Mouse (Mus musculus) heart, embryonic 11.5 days (tissue): ENCODE results near the gene BC016579. TPM values are rescaled to one million over a fixed set of nuclear protein-coding genes. Genes with fewer than 3 reads are reported as not detected.
A peak's percentile ranks its signal among the peaks of the same experiment; 100 is the strongest.

Experiments
- ATAC-seq: fragments of 200-750 bp; cut with Nextera tagmentation; replicated peaks from 2 replicates; pipeline ENCODE4 v1.8.0; 2017; ENCODE audit warnings: moderate library complexity; ENCODE audit not compliant: insufficient number of reproducible peaks, low FRiP score, low TSS enrichment
- H3K27ac ChIP-seq: fragments of 300-500 bp; sonication (generic); 2 replicates; pipeline ENCODE4 v1.5.1; 2014; ENCODE audit warnings: mild to moderate bottlenecking, low read depth, low read length
- H3K27me3 ChIP-seq: fragments of 300-500 bp; sonication (generic); 2 replicates; pipeline ENCODE4 v1.6.1; 2014; ENCODE audit warnings: mild to moderate bottlenecking, low read length, mixed read lengths; ENCODE audit not compliant: control insufficient read depth, insufficient read depth
- H3K36me3 ChIP-seq: fragments of 300-500 bp; sonication (generic); 2 replicates; pipeline ENCODE4 v1.6.1; 2014; ENCODE audit warnings: mild to moderate bottlenecking, low read length, moderate library complexity, mixed read lengths; ENCODE audit not compliant: control insufficient read depth, insufficient read depth
- H3K4me1 ChIP-seq: fragments of 300-500 bp; sonication (generic); 2 replicates; pipeline ENCODE4 v1.6.1; 2014; ENCODE audit warnings: low read length; ENCODE audit not compliant: control insufficient read depth, insufficient read depth
- H3K4me2 ChIP-seq: fragments of 300-500 bp; sonication (generic); 2 replicates; pipeline ENCODE4 v1.6.1; 2014; ENCODE audit warnings: mild to moderate bottlenecking, moderate library complexity
- H3K4me3 ChIP-seq: fragments of 300-500 bp; sonication (generic); 2 replicates; pipeline ENCODE4 v1.5.1; 2014; ENCODE audit warnings: low read depth, low read length
- H3K9ac ChIP-seq: fragments of 300-500 bp; sonication (generic); 2 replicates; pipeline ENCODE4 v1.6.1; 2014; ENCODE audit warnings: mild to moderate bottlenecking, low read depth, low read length, moderate library complexity
- H3K9me3 ChIP-seq: fragments of 300-500 bp; sonication (generic); replicated peaks from 2 replicates; pipeline ENCODE4 v1.6.1; 2016; ENCODE audit warnings: low read length; ENCODE audit not compliant: control insufficient read depth
- WGBS: fragments of 180-500 bp; shearing (Covaris S2); extraction: QIAGEN DNeasy Blood & Tissue Kit; methylation state at CpG from one replicate; pipeline ENCODE4 v1.1.7; 2014; ENCODE audit not compliant: insufficient replicate concordance; 5-methylcytosine and 5-hydroxymethylcytosine counted together
- polyA plus RNA-seq: library from polyadenylated mRNA; unstranded; fragments of >200 nt; fragmentation: Nextera tagmentation; extraction: Ambion mirVana; gene quantifications from 2 replicates; pipeline ENCODE4 v1.2.1, GENCODE M21; 2014

Gene BC016579
- polyA plus RNA-seq, 1 experiment from 2014 or later: 0.19 TPM

GRCm38 (mm10) chr16:45632420-45632819, 21.4 kb downstream of the BC016579 start:
- Histone ChIP-seq H3K4me3 (no peak overlapping the region), H3K27ac (no peak overlapping the region), H3K27me3 (no peaks in the 10 kb centered on the region), H3K9me3 (no peaks in the 10 kb centered on the region), H3K4me2 (no peak overlapping the region), H3K4me1 (no peaks in the 10 kb centered on the region), H3K9ac (no peak overlapping the region), H3K36me3 (no peaks in the 10 kb centered on the region)
- no peak for ATAC-seq
- WGBS: 76% methylated on average over 4 of the region's 4 CpGs

GRCm38 (mm10) chr16:45630347-45630960, 23.4 kb downstream of the BC016579 start:
- ATAC-seq: 0 out of 2 replicates have a peak, but pooled peaks have one; percentile 55
- H3K4me3 ChIP-seq: no peak overlapping the region
- 54% methylated on average over 5 of the region's 5 CpGs for WGBS
- H3K9ac ChIP-seq: no peak overlapping the region
- H3K36me3 ChIP-seq: no peaks in the 10 kb centered on the region
- no peaks in the 10 kb centered on the region; the same call in 1 of the 2 replicates for H3K4me1 ChIP-seq
- H3K4me2 ChIP-seq: no peak overlapping the region
- no peak overlapping the region for H3K27ac ChIP-seq
- H3K27me3 ChIP-seq: no peaks in the 10 kb centered on the region
- H3K9me3 ChIP-seq: no peaks in the 10 kb centered on the region

- no peak overlapping the region for H3K4me2 ChIP-seq
- H3K4me1 ChIP-seq: no peaks in the 10 kb centered on the region; the same call in 1 of the 2 replicates
- H3K27ac ChIP-seq: no peak overlapping the region
- 69% methylated on average over 8 of the region's 8 CpGs for WGBS
- no peaks in the 10 kb centered on the region for H3K9me3 ChIP-seq
- no peaks in the 10 kb centered on the region for H3K27me3 ChIP-seq
- H3K4me3 ChIP-seq: no peak overlapping the region
- no peaks in the 10 kb centered on the region for H3K36me3 ChIP-seq
- no peak for ATAC-seq
- no peak overlapping the region for H3K9ac ChIP-seq
Measured at GRCm38 (mm10) chr16:45629497-45630105, 24.3 kb downstream of the BC016579 start.

GRCm38 (mm10) chr16:45625342-45625741, 28.5 kb downstream of the BC016579 start:
- Histone ChIP-seq H3K27me3 (no peaks in the 10 kb centered on the region), H3K27ac (0 out of 2 replicates have a peak overlapping the region, but pooled peaks have one; percentile 3), H3K4me2 (no peak overlapping the region), H3K36me3 (no peaks in the 10 kb centered on the region), H3K4me3 (no peak overlapping the region), H3K4me1 (no peaks in the 10 kb centered on the region; the same call in none of the 2 replicates), H3K9me3 (no peaks in the 10 kb centered on the region), H3K9ac (no peak overlapping the region)
- WGBS: 77% methylated on average over 2 of the region's 2 CpGs
- ATAC-seq: no peak

GRCm38 (mm10) chr16:45624791-45625190, 29.1 kb downstream of the BC016579 start:
- H3K36me3 ChIP-seq: no peaks in the 10 kb centered on the region; the same call in 1 of the 2 replicates
- H3K4me3 ChIP-seq: no peak overlapping the region
- 75% methylated on average over 2 of the region's 2 CpGs for WGBS
- no peaks in the 10 kb centered on the region for H3K9me3 ChIP-seq
- no peak for ATAC-seq
- H3K27me3 ChIP-seq: no peaks in the 10 kb centered on the region
- no peak overlapping the region for H3K9ac ChIP-seq
- 0 out of 2 replicates have a peak overlapping the region, but pooled peaks have one; percentile 3 for H3K27ac ChIP-seq
- H3K4me2 ChIP-seq: no peak overlapping the region
- H3K4me1 ChIP-seq: peaks cover 5% of the 10 kb centered on the region

- Histone ChIP-seq H3K4me2 (no peak overlapping the region), H3K27me3 (no peaks in the 10 kb centered on the region), H3K9me3 (no peaks in the 10 kb centered on the region), H3K4me1 (peaks cover 7% of the 10 kb centered on the region), H3K27ac (no peak overlapping the region), H3K36me3 (no peaks in the 10 kb centered on the region; the same call in 1 of the 2 replicates), H3K4me3 (no peak overlapping the region), H3K9ac (no peak overlapping the region)
- ATAC-seq: no peak
- WGBS: 57% methylated on average over 4 of the region's 4 CpGs
Measured at GRCm38 (mm10) chr16:45623230-45623629, 30.6 kb downstream of the BC016579 start.

- 43% methylated on average over 8 of the region's 8 CpGs for WGBS
- Histone ChIP-seq H3K9ac (no peak overlapping the region), H3K4me3 (no peak overlapping the region), H3K36me3 (no peaks in the 10 kb centered on the region; the same call in 1 of the 2 replicates), H3K9me3 (no peaks in the 10 kb centered on the region), H3K4me1 (peaks cover 7% of the 10 kb centered on the region), H3K4me2 (no peak overlapping the region), H3K27ac (no peak overlapping the region), H3K27me3 (no peaks in the 10 kb centered on the region)
- ATAC-seq: no peak
Measured at GRCm38 (mm10) chr16:45619751-45620375, 34.0 kb downstream of the BC016579 start.

- no peak for ATAC-seq
- H3K27me3 ChIP-seq: no peaks in the 10 kb centered on the region
- H3K4me1 ChIP-seq: peaks cover 7% of the 10 kb centered on the region
- no peak overlapping the region for H3K4me3 ChIP-seq
- H3K9ac ChIP-seq: no peak overlapping the region
- no peak overlapping the region for H3K4me2 ChIP-seq
- no peaks in the 10 kb centered on the region; the same call in 1 of the 2 replicates for H3K36me3 ChIP-seq
- H3K27ac ChIP-seq: no peak overlapping the region
- 82% methylated on average over 1 of the region's 1 CpGs for WGBS
- no peaks in the 10 kb centered on the region for H3K9me3 ChIP-seq
Measured at GRCm38 (mm10) chr16:45615944-45616343, 37.9 kb downstream of the BC016579 start.
